ENCODE assay signal across 12 mouse cellular contexts in genomic region chr11:100290235-100290634, GRCm38 (mm10). TPM values are rescaled to one million over a fixed set of nuclear protein-coding genes. Genes with fewer than 3 reads are reported as not detected.
DNase-seq lines count a peak whose midpoint lies in the region; ATAC-seq and TF ChIP-seq lines count a peak whose summit lies in the region.
"Had no signal": no experiment of that assay in that cellular context is flagged by ENCODE, and none has a peak within 500 bp of the region (broad histone marks: within the 10 kb centered on the region; RNA-seq: fewer than 3 reads in every experiment).

No protein-coding gene starts in this region.

- H3K79me2 ChIP-seq in liver, adult 2 months (ENCODE audit: control insufficient read depth, insufficient read depth, low read length): no peaks in the 10 kb centered on the region

- 33% methylated on average over 5 of the region's 5 CpGs for WGBS in forebrain, embryonic 12.5 days
- WGBS in forebrain, embryonic 13.5 days: 38% methylated on average over 5 of the region's 5 CpGs
- WGBS in liver, adult 2 months: 64% methylated on average over 5 of the region's 5 CpGs
- WGBS in liver, embryonic 11.5 days: 57% methylated on average over 5 of the region's 5 CpGs
- WGBS in forebrain, embryonic 14.5 days: 15% methylated on average over 5 of the region's 5 CpGs
- WGBS in stomach, embryonic 14.5 days: 28% methylated on average over 5 of the region's 5 CpGs

- H3K9ac ChIP-seq in forebrain, embryonic 12.5 days: 0 out of 2 replicates have a peak overlapping the region, but pooled peaks have one; percentile 12
- H3K9ac ChIP-seq in forebrain, embryonic 13.5 days: no peak overlapping the region
- H3K9ac ChIP-seq in liver, adult 2 months (ENCODE audit: low read depth, low read length): no peak overlapping the region
- H3K9ac ChIP-seq in liver, embryonic 11.5 days (ENCODE audit: low read depth, low read length): no peak overlapping the region
- H3K9ac ChIP-seq in forebrain, embryonic 14.5 days (ENCODE audit: low read length): no peak overlapping the region
- H3K9ac ChIP-seq in stomach, embryonic 14.5 days (replicated peaks; ENCODE audit: low read depth, low read length): no peak overlapping the region
- H3K9ac ChIP-seq: kidney, embryonic 15.5 days had no signal

- H3K27me3 ChIP-seq in forebrain, embryonic 12.5 days: no peaks in the 10 kb centered on the region
- H3K27me3 ChIP-seq in forebrain, embryonic 13.5 days: no peaks in the 10 kb centered on the region
- H3K27me3 ChIP-seq in liver, adult 2 months (ENCODE audit: control insufficient read depth, insufficient read depth, low read length): no peaks in the 10 kb centered on the region
- no peaks in the 10 kb centered on the region for H3K27me3 ChIP-seq in liver, embryonic 11.5 days (replicated peaks; ENCODE audit: control insufficient read depth, insufficient read depth, low read length)
- no peaks in the 10 kb centered on the region for H3K27me3 ChIP-seq in forebrain, embryonic 14.5 days (replicated peaks; ENCODE audit: control insufficient read depth, insufficient read depth, low read length)
- no peaks in the 10 kb centered on the region for H3K27me3 ChIP-seq in stomach, embryonic 14.5 days (ENCODE audit: control insufficient read depth, insufficient read depth, low read length)
- H3K27me3 ChIP-seq: kidney, embryonic 15.5 days had no signal

- TF ChIP-seq POLR2A in liver, adult 2 months (IDR thresholded peaks at IDR 0.05; ENCODE audit: extremely low read depth, insufficient read depth, low read length): no peak

- no peak overlapping the region for H3K4me3 ChIP-seq in forebrain, embryonic 12.5 days (replicated peaks)
- no peak overlapping the region for H3K4me3 ChIP-seq in forebrain, embryonic 13.5 days
- H3K4me3 ChIP-seq in liver, adult 2 months (ENCODE audit: insufficient read depth, low read depth, low read length): no peak overlapping the region
- H3K4me3 ChIP-seq in liver, embryonic 11.5 days (ENCODE audit: low read depth, low read length): no peak overlapping the region
- H3K4me3 ChIP-seq in forebrain, embryonic 14.5 days (ENCODE audit: low read depth, low read length): no peak overlapping the region
- H3K4me3 ChIP-seq in stomach, embryonic 14.5 days (ENCODE audit: low read depth, low read length): no peak overlapping the region
- H3K4me3 ChIP-seq: kidney, embryonic 15.5 days had no signal

- H3K4me1 ChIP-seq in forebrain, embryonic 12.5 days: peaks cover 20% of the 10 kb centered on the region
- H3K4me1 ChIP-seq in forebrain, embryonic 13.5 days: peaks cover 25% of the 10 kb centered on the region
- H3K4me1 ChIP-seq in liver, adult 2 months (ENCODE audit: control insufficient read depth, insufficient read depth, low read length): no peaks in the 10 kb centered on the region
- H3K4me1 ChIP-seq in liver, embryonic 11.5 days (replicated peaks; ENCODE audit: control insufficient read depth, insufficient read depth, low read length): peaks cover 16% of the 10 kb centered on the region
- no peaks in the 10 kb centered on the region; the same call in 1 of the 2 replicates for H3K4me1 ChIP-seq in forebrain, embryonic 14.5 days (ENCODE audit: control insufficient read depth, insufficient read depth, low read length)
- H3K4me1 ChIP-seq in stomach, embryonic 14.5 days (ENCODE audit: control insufficient read depth, insufficient read depth, low read length): peaks cover 12% of the 10 kb centered on the region; the same call in 1 of the 2 replicates

- no peak for DNase-seq in liver, adult 2 months (ENCODE audit: extremely low read depth, low read depth, low spot score)
- no peak for DNase-seq in liver, embryonic 11.5 days (ENCODE audit: low spot score)
- DNase-seq in forebrain, embryonic 14.5 days (ENCODE audit: low spot score): no peak
- no peak for DNase-seq in cerebellum, adult 18-20 months
- DNase-seq in c-Kit-positive CD71-positive TER-119-positive erythroid progenitor cells, embryonic 14.5 days (ENCODE audit: low spot score): no peak

- ATAC-seq in forebrain, embryonic 12.5 days (ENCODE audit: low FRiP score): no peak
- ATAC-seq in forebrain, embryonic 13.5 days: no peak
- ATAC-seq in liver, embryonic 11.5 days (replicated peaks; ENCODE audit: low FRiP score): no peak
- 0 out of 2 replicates have a peak, but pooled peaks have one; percentile 27 for ATAC-seq in forebrain, embryonic 14.5 days
- no peak for ATAC-seq in stomach, embryonic 14.5 days (ENCODE audit: insufficient number of reproducible peaks, insufficient read depth, low FRiP score, low read depth)

- no peaks in the 10 kb centered on the region for H3K36me3 ChIP-seq in forebrain, embryonic 12.5 days (replicated peaks)
- no peaks in the 10 kb centered on the region for H3K36me3 ChIP-seq in forebrain, embryonic 13.5 days (ENCODE audit: poor library complexity, severe bottlenecking)
- no peaks in the 10 kb centered on the region for H3K36me3 ChIP-seq in liver, adult 2 months (ENCODE audit: control insufficient read depth, insufficient read depth, low read length)
- no peaks in the 10 kb centered on the region for H3K36me3 ChIP-seq in liver, embryonic 11.5 days (ENCODE audit: control insufficient read depth, insufficient read depth, low read length)
- no peaks in the 10 kb centered on the region for H3K36me3 ChIP-seq in forebrain, embryonic 14.5 days (ENCODE audit: control insufficient read depth, insufficient read depth, low read length)
- no peaks in the 10 kb centered on the region for H3K36me3 ChIP-seq in stomach, embryonic 14.5 days (ENCODE audit: control insufficient read depth, insufficient read depth, low read length)
- H3K36me3 ChIP-seq: kidney, embryonic 15.5 days had no signal

- H3K9me3 ChIP-seq in forebrain, embryonic 12.5 days: no peaks in the 10 kb centered on the region
- no peaks in the 10 kb centered on the region for H3K9me3 ChIP-seq in forebrain, embryonic 13.5 days (replicated peaks)
- no peaks in the 10 kb centered on the region for H3K9me3 ChIP-seq in liver, embryonic 11.5 days (ENCODE audit: control insufficient read depth, low read length)
- H3K9me3 ChIP-seq in forebrain, embryonic 14.5 days (replicated peaks; ENCODE audit: control insufficient read depth, low read length): no peaks in the 10 kb centered on the region
- H3K9me3 ChIP-seq in stomach, embryonic 14.5 days (ENCODE audit: control insufficient read depth, low read depth, low read length): no peaks in the 10 kb centered on the region
- H3K9me3 ChIP-seq: kidney, embryonic 15.5 days had no signal

- H3K27ac ChIP-seq in forebrain, embryonic 12.5 days: no peak overlapping the region
- no peak overlapping the region for H3K27ac ChIP-seq in forebrain, embryonic 13.5 days
- peak overlapping the region; percentile 45; the same call in 1 of the 2 replicates for H3K27ac ChIP-seq in liver, adult 2 months (replicated peaks; ENCODE audit: insufficient read depth, low read depth, low read length)
- H3K27ac ChIP-seq in liver, embryonic 11.5 days (ENCODE audit: low read depth, low read length): no peak overlapping the region
- H3K27ac ChIP-seq in forebrain, embryonic 14.5 days (ENCODE audit: low read depth, low read length): no peak overlapping the region
- peak overlapping the region; percentile 77 for H3K27ac ChIP-seq in stomach, embryonic 14.5 days (ENCODE audit: low read length)
- H3K27ac ChIP-seq: kidney, embryonic 15.5 days; macrophage had no signal

- H3K4me2 ChIP-seq in forebrain, embryonic 12.5 days: no peak overlapping the region
- H3K4me2 ChIP-seq in forebrain, embryonic 13.5 days: no peak overlapping the region
- no peak overlapping the region for H3K4me2 ChIP-seq in liver, embryonic 11.5 days
- no peak overlapping the region for H3K4me2 ChIP-seq in forebrain, embryonic 14.5 days (ENCODE audit: low read length)
- H3K4me2 ChIP-seq in stomach, embryonic 14.5 days (replicated peaks; ENCODE audit: low read depth, low read length): no peak overlapping the region
- H3K4me2 ChIP-seq: kidney, embryonic 15.5 days had no signal

- no peak for TF ChIP-seq CTCF in liver, adult 2 months (IDR thresholded peaks at IDR 0.05; ENCODE audit: low read depth, low read length)

RNA-seq across cellular contexts. Expression of gene Krt42, which starts 20.6 kb away (rescaled TPM):
- not detected in 2 replicates for polyA plus RNA-seq in forebrain, embryonic 12.5 days (2016; fragmentation: Nextera tagmentation; extraction: Ambion mirVana)
- polyA plus RNA-seq in forebrain, embryonic 13.5 days (2015; fragmentation: Nextera tagmentation; extraction: Ambion mirVana): not detected in 2 replicates
- not detected in 2 replicates for total RNA-seq in liver, adult 2 months (2014; rRNA removed)
- not detected in 2 replicates for polyA plus RNA-seq in liver, adult 2 months (2012; rRNA removed)
- polyA plus RNA-seq in liver, embryonic 11.5 days (2014; fragmentation: Nextera tagmentation; extraction: Ambion mirVana): not detected in 2 replicates
- polyA plus RNA-seq in forebrain, embryonic 14.5 days (2014; fragmentation: Nextera tagmentation; extraction: Ambion mirVana): 0.21 TPM in 1 of 2 replicates, not detected in the other
- polyA plus RNA-seq in stomach, embryonic 14.5 days (2014; fragmentation: Nextera tagmentation; extraction: Ambion mirVana): not detected in 2 replicates
- total RNA-seq: heart, postnatal 36 days; left cerebral cortex, postnatal 14 days had no signal
- polyA plus RNA-seq: kidney, embryonic 15.5 days; macrophage had no signal

RNA-seq across cellular contexts. Expression of gene Krt17, which starts 29.4 kb away (rescaled TPM):
- polyA plus RNA-seq in forebrain, embryonic 12.5 days (2016; fragmentation: Nextera tagmentation; extraction: Ambion mirVana): 0.51 and 0.91 TPM in 2 replicates
- polyA plus RNA-seq in forebrain, embryonic 13.5 days (2015; fragmentation: Nextera tagmentation; extraction: Ambion mirVana): 0.19 and 0.37 TPM in 2 replicates
- total RNA-seq in liver, adult 2 months (2014; rRNA removed): not detected in 2 replicates
- polyA plus RNA-seq in liver, adult 2 months (2012; rRNA removed): not detected in 2 replicates
- polyA plus RNA-seq in liver, embryonic 11.5 days (2014; fragmentation: Nextera tagmentation; extraction: Ambion mirVana): 0.32 and 0.42 TPM in 2 replicates
- polyA plus RNA-seq in forebrain, embryonic 14.5 days (2014; fragmentation: Nextera tagmentation; extraction: Ambion mirVana): 0.14 and 0.23 TPM in 2 replicates
- polyA plus RNA-seq in stomach, embryonic 14.5 days (2014; fragmentation: Nextera tagmentation; extraction: Ambion mirVana): 26.7 and 30.7 TPM in 2 replicates
- total RNA-seq: heart, postnatal 36 days; left cerebral cortex, postnatal 14 days had no signal
- polyA plus RNA-seq: macrophage had no signal

RNA-seq across cellular contexts. Expression of gene Eif1, which starts 29.4 kb away (rescaled TPM):
- polyA plus RNA-seq in forebrain, embryonic 12.5 days (2016; fragmentation: Nextera tagmentation; extraction: Ambion mirVana): 1,544 and 1,585 TPM in 2 replicates
- 1,595 and 1,677 TPM in 2 replicates for polyA plus RNA-seq in forebrain, embryonic 13.5 days (2015; fragmentation: Nextera tagmentation; extraction: Ambion mirVana)
- total RNA-seq in liver, adult 2 months (2014; rRNA removed): 145 and 210 TPM in 2 replicates
- polyA plus RNA-seq in liver, adult 2 months (2012; rRNA removed): 86.6 and 104 TPM in 2 replicates
- 2,121 and 2,222 TPM in 2 replicates for polyA plus RNA-seq in liver, embryonic 11.5 days (2014; fragmentation: Nextera tagmentation; extraction: Ambion mirVana)
- 1,289 and 1,493 TPM in 2 replicates for polyA plus RNA-seq in forebrain, embryonic 14.5 days (2014; fragmentation: Nextera tagmentation; extraction: Ambion mirVana)
- 2,030 and 2,105 TPM in 2 replicates for polyA plus RNA-seq in stomach, embryonic 14.5 days (2014; fragmentation: Nextera tagmentation; extraction: Ambion mirVana)

RNA-seq across cellular contexts. Expression of gene Krt16, which starts 41.5 kb away (rescaled TPM):
- not detected in 2 replicates for polyA plus RNA-seq in forebrain, embryonic 12.5 days (2016; fragmentation: Nextera tagmentation; extraction: Ambion mirVana)
- not detected in 2 replicates for polyA plus RNA-seq in forebrain, embryonic 13.5 days (2015; fragmentation: Nextera tagmentation; extraction: Ambion mirVana)
- not detected in 2 replicates for total RNA-seq in liver, adult 2 months (2014; rRNA removed)
- not detected in 2 replicates for polyA plus RNA-seq in liver, adult 2 months (2012; rRNA removed)
- polyA plus RNA-seq in liver, embryonic 11.5 days (2014; fragmentation: Nextera tagmentation; extraction: Ambion mirVana): not detected in 2 replicates
- polyA plus RNA-seq in forebrain, embryonic 14.5 days (2014; fragmentation: Nextera tagmentation; extraction: Ambion mirVana): not detected in 2 replicates
- polyA plus RNA-seq in stomach, embryonic 14.5 days (2014; fragmentation: Nextera tagmentation; extraction: Ambion mirVana): 0.22 and 0.38 TPM in 2 replicates
- total RNA-seq: heart, postnatal 36 days; left cerebral cortex, postnatal 14 days had no signal
- polyA plus RNA-seq: macrophage had no signal

RNA-seq across cellular contexts. Expression of gene Gast, which starts 44.0 kb away (rescaled TPM):
- polyA plus RNA-seq in forebrain, embryonic 12.5 days (2016; fragmentation: Nextera tagmentation; extraction: Ambion mirVana): 1.1 TPM in 1 of 2 replicates, not detected in the other
- 0.56 and 0.89 TPM in 2 replicates for polyA plus RNA-seq in forebrain, embryonic 13.5 days (2015; fragmentation: Nextera tagmentation; extraction: Ambion mirVana)
- total RNA-seq in liver, adult 2 months (2014; rRNA removed): not detected in 2 replicates
- not detected in 2 replicates for polyA plus RNA-seq in liver, adult 2 months (2012; rRNA removed)
- not detected in 2 replicates for polyA plus RNA-seq in liver, embryonic 11.5 days (2014; fragmentation: Nextera tagmentation; extraction: Ambion mirVana)
- polyA plus RNA-seq in forebrain, embryonic 14.5 days (2014; fragmentation: Nextera tagmentation; extraction: Ambion mirVana): 0.43 and 0.93 TPM in 2 replicates
- 6.9 and 13.2 TPM in 2 replicates for polyA plus RNA-seq in stomach, embryonic 14.5 days (2014; fragmentation: Nextera tagmentation; extraction: Ambion mirVana)
- total RNA-seq: heart, postnatal 36 days; left cerebral cortex, postnatal 14 days had no signal
- polyA plus RNA-seq: kidney, embryonic 15.5 days; macrophage had no signal

Comparison
In these comparisons a context has a peak if more than half of its experiments do, and no peak if none do; other contexts are left out.
1. H3K27ac ChIP-seq: peak in liver, adult 2 months (single experiment) and stomach, embryonic 14.5 days (single experiment); none in forebrain, embryonic 12.5 days (single experiment), forebrain, embryonic 13.5 days (single experiment), liver, embryonic 11.5 days (single experiment) and forebrain, embryonic 14.5 days (single experiment).
2. RNA of gene Eif1, which starts 29.4 kb away (polyA plus RNA-seq): 2,121 to 2,222 TPM in liver, embryonic 11.5 days, 2,030 to 2,105 TPM in stomach, embryonic 14.5 days, 1,595 to 1,677 TPM in forebrain, embryonic 13.5 days, 1,544 to 1,585 TPM in forebrain, embryonic 12.5 days and 1,289 to 1,493 TPM in forebrain, embryonic 14.5 days; 86.6 to 104 TPM in liver, adult 2 months; every median in the first group is over 10 times any median in the second.
3. RNA of gene Krt17, which starts 29.4 kb away (polyA plus RNA-seq): 26.7 to 30.7 TPM in stomach, embryonic 14.5 days; 0.51 to 0.91 TPM in forebrain, embryonic 12.5 days, 0.19 to 0.37 TPM in forebrain, embryonic 13.5 days, 0.32 to 0.42 TPM in liver, embryonic 11.5 days, 0.14 to 0.23 TPM in forebrain, embryonic 14.5 days and not detected in liver, adult 2 months; every median in the first group is over 10 times any median in the second.